Mouse (Mus musculus) lung, adult 2 months (tissue): Measurements from ENCODE around the gene 1700069L16Rik. TPM values are rescaled to one million over a fixed set of nuclear protein-coding genes. Genes with fewer than 3 reads are reported as not detected.

Source experiments
- DNase-seq: peaks from one replicate; pipeline ENCODE4 v3.0.0; 2022
- H3K4me1 ChIP-seq: fragments of 200-500 bp; 2 replicates; pipeline ENCODE4 v1.6.1; 2011; ENCODE audit warnings: low read length; ENCODE audit not compliant: control insufficient read depth, insufficient read depth
- H3K4me3 ChIP-seq: fragments of 200-500 bp; replicated peaks from 2 replicates; pipeline ENCODE3; 2011; ENCODE audit warnings: low read depth, mild to moderate bottlenecking, control low read depth, low read length; ENCODE audit errors: extremely low read depth
- CTCF ChIP-seq: fragments of 200-500 bp; IDR thresholded peaks from 2 replicates; pipeline ENCODE4 v1.5.1; 2011; ENCODE audit warnings: mild to moderate bottlenecking, low read length, control low read depth; ENCODE audit not compliant: insufficient read depth
- POLR2A ChIP-seq: fragments of 200-500 bp; IDR thresholded peaks from 2 replicates; pipeline ENCODE4 v1.6.1; 2011; ENCODE audit warnings: low read depth, mild to moderate bottlenecking, control low read depth, low read length, borderline replicate concordance; ENCODE audit errors: extremely low read depth
- WGBS: fragments of 180-500 bp; shearing (Covaris S2); methylation state at CpG from one replicate; pipeline ENCODE4 v1.1.7; 2018; 5-methylcytosine and 5-hydroxymethylcytosine counted together
- polyA plus RNA-seq: library from polyadenylated mRNA; depleted of rRNA; stranded (reverse); fragments of >200 nt; gene quantifications from 2 replicates; pipeline ENCODE4 v1.2.3, GENCODE M21; 2012

1700069L16Rik gene
- polyA plus RNA-seq, 1 experiment, result not detected

DNA sequence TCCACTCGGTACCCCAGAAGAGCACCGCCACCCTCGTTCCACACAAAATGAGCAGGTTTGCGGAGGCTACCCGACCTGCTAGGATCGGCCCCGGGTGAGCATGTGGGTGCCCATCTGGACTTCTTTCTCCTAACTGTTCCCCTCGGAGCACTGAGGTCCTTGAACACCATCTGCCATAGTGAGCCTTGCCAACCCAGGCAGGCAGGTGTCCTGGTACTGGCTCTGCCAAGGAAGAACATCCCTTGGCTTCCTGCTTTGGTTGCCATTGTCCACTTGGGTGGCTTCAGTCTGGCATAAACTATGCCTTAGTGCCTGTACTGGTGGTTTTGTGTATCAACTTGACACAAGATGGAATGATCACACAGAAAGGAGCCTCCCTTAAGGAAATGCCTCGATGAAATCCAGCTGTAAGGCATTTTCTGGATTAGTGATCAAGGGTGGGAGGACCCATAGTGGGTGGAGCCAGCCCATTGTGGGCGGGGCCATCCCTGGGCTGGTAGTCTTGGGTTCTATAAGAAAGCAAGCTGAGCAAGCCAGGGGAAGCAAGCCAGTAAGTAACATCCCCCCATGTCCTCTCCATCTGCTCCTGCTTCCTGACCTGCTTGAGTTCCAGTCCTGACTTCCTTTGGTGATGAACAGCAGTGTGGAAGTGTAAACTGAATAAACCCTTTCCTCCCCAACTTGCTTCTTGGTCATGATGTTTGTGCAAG is 45.7 kb downstream of the 1700069L16Rik start:
- DNase-seq, result no peak
- Histone ChIP-seq H3K4me3 (no peak overlapping the region), H3K4me1 (no peaks in the 10 kb centered on the region)
- 83% methylated on average over 10 of the region's 10 CpGs for WGBS
- TF ChIP-seq POLR2A (no peak), CTCF (no peak)

DNA sequence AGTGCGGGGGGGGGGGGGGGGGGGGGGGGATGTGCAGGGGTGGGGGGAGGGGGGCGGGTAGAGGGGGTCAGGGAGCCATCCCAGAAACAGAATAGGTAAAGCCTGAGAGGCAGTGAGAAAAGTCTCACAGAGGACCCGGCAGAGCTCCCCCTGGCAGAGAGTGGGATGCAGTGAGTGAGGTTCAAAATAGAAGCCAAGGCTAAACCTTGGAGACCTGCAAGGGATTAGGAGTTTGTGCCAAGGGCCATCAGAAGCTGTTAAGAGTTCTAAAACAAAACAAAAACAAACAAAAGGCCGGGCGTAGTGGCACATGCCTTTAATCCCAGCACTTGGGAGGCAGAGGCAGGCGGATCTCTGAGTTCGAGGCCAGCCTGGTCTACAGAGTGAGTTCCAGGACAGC is 47.0 kb downstream of the 1700069L16Rik start:
- TF ChIP-seq CTCF (no peak), POLR2A (no peak)
- 85% methylated on average over 5 of the region's 7 CpGs for WGBS
- DNase-seq, result no peak

DNA sequence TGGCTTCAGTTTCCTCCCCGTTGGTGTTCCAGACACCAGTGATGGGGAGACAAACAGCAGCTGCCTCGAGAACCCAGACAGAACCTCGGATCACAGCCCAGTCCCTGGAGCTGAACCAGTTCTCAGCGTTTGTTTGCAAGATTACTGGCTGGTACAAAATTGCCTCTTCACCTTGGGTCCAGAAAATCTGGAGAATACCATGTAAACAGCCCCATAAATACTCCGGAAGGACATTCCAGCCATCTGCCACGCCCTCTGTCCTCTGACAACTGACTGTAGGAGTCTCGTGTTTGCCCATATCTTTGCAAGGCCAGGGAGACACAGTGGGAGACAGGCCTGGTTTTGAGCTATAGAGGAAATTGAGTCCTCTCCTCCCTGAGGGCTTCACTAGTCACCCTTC is 49.7 kb downstream of the 1700069L16Rik start:
- TF ChIP-seq CTCF, result no peak
- TF ChIP-seq POLR2A, result no peak
- Histone ChIP-seq H3K4me1 (peaks cover 5% of the 10 kb centered on the region; the same call in 1 of the 2 replicates), H3K4me3 (no peak overlapping the region)
- 60% methylated on average over 7 of the region's 7 CpGs for WGBS
- DNase-seq, result no peak

More for the DNA sequence above, 47.0 kb downstream of the 1700069L16Rik start:
- Histone ChIP-seq H3K4me1 (peaks cover 4% of the 10 kb centered on the region; the same call in 1 of the 2 replicates), H3K4me3 (no peak overlapping the region)

DNA sequence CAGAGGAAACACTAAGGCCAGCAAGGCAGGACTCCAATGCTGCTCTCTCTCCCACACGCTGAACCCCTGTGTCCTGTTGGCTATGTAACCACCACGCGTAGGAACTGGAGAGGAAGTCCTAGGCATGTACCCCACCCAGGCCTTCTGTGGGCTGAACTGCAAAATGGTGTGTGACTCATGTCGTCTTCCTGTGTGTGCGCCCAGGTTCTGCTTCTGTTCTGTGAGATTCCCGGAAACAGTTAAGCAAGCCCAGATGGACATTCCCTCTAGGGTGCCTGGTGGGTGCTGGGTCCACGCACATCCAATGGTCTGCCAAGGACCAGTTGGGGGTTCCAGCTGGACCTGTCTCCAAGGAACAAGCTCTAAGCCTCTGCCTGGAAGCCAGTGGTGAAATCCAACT is 52.1 kb downstream of the 1700069L16Rik start:
- H3K4me1 ChIP-seq, result peaks cover 5% of the 10 kb centered on the region; the same call in 1 of the 2 replicates
- no peak for TF ChIP-seq POLR2A
- TF ChIP-seq CTCF, result no peak
- no peak for DNase-seq
- H3K4me3 ChIP-seq, result no peak overlapping the region
- WGBS, result 24% methylated on average over 7 of the region's 7 CpGs

DNA sequence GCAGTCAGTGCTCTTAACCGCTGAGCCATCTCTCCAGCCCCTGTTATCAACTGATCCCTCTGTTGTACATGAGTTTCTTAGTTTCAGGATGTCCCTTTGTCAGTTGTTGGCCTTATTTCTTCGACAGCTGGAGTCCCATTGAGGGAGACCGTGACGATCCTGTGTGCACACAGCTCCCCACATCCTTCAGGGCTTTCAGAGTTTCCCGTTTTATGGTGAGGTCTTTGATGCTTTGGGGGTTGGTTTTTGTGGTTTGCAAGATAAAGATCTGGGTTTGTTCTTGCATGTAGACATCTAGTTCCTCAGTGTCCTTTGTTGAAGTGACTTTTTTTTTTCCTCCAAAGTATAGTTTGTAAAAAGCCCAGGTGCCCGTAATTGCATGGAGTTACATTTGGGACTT is 54.0 kb downstream of the 1700069L16Rik start:
- no peak overlapping the region for H3K4me3 ChIP-seq
- no peak for DNase-seq
- 62% methylated on average over 6 of the region's 6 CpGs for WGBS
- TF ChIP-seq POLR2A, result no peak
- TF ChIP-seq CTCF, result no peak
- peaks cover 5% of the 10 kb centered on the region; the same call in 1 of the 2 replicates for H3K4me1 ChIP-seq

DNA sequence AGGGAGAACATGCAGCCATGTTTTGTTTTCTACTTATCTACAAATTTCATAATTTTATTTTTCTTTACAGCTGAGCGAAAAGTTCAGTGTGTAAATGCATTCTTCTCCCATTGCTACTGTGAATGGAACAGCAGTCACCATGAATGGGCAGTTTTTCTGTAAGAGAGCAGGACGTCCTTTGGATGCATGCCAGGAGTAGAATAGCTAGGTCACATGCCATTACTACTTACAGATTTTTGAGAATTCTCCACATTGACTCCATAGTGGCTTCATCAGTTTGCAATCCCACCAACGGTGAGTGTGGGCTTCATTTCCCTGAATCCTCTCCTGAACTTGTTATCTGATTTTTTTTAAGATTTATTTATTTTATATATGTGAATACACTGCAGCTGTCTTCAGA is 54.5 kb downstream of the 1700069L16Rik start:
- 49% methylated on average over 3 of the region's 3 CpGs for WGBS
- no peak for DNase-seq
- H3K4me1 ChIP-seq, result peaks cover 5% of the 10 kb centered on the region; the same call in 1 of the 2 replicates
- TF ChIP-seq POLR2A (no peak), CTCF (no peak)
- H3K4me3 ChIP-seq, result no peak overlapping the region

DNA sequence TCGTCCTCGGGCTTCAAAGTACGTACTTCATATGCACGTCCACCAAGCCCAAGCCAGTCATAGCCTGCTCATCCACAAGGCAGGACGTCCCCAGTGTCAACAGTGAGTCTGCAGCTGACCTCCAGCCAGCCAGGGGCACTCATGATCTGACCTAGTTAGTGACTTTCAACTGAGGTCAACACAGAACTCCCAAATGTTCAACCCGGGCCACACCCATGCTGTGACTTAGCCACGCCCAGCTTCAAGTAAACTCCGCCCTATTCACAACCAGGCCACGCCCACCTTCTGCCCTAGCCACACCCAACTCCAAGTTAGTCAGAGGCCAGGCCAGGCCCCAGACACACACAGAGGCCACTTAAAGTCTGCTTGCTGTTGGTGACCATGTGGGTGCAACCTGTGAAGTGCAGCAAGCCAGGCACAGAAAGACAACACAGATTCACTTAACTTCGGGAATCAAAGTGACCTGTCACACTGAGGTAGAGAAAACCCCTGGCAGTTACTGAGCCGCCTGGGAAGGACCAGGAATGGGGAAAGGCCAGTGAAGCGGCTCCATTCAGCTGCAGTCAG is 59.9 kb downstream of the 1700069L16Rik start:
- H3K4me1 ChIP-seq, result no peaks in the 10 kb centered on the region
- 65% methylated on average over 12 of the region's 12 CpGs for WGBS
- H3K4me3 ChIP-seq, result no peak overlapping the region
- no peak for DNase-seq
- TF ChIP-seq CTCF, result no peak
- TF ChIP-seq POLR2A, result no peak

DNA sequence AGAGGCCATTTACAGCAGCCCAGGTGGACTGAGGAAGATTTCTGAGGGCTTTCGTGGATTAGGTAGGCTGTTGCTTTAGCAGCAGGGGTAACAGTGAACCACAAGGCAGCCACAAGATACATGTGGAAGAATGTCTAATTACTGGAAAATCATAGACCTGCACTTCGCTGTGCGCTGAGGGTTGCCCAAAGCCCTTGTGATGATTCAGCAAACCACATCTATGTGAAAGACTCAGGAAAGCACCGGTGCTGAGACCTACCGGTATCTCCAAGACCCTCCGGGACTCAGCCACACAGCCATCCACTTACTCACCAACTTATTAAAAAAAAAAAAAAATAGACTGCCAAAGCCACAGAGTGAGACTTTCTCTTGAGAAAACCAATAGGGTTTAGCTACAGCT is 60.4 kb downstream of the 1700069L16Rik start:
- no peak for DNase-seq
- WGBS, result 85% methylated on average over 6 of the region's 6 CpGs
- no peak overlapping the region for H3K4me3 ChIP-seq
- H3K4me1 ChIP-seq, result no peaks in the 10 kb centered on the region
- TF ChIP-seq POLR2A (no peak), CTCF (no peak)

DNA sequence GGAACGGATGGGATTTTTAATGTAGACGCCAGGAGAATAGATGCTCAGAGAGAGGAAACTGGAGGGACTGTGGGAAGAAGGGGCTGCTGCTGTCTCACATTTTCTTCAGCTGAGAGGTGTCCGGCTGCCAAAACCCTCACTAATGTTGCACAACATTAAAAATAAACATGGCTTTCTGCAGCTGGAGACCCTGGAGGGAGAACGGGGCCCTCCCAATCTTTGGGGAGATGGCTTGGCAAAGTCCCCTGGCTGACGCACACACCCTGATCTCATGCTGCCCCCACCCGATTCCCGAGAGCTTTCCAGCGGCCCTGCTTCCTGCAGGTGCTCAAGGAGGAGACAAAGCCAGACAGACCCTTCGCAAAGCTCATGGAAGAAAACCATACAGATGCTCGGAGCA is 63.7 kb downstream of the 1700069L16Rik start:
- Histone ChIP-seq H3K4me1 (no peaks in the 10 kb centered on the region), H3K4me3 (no peak overlapping the region)
- 43% methylated on average over 10 of the region's 10 CpGs for WGBS
- no peak for DNase-seq
- TF ChIP-seq POLR2A (no peak), CTCF (no peak)

DNA sequence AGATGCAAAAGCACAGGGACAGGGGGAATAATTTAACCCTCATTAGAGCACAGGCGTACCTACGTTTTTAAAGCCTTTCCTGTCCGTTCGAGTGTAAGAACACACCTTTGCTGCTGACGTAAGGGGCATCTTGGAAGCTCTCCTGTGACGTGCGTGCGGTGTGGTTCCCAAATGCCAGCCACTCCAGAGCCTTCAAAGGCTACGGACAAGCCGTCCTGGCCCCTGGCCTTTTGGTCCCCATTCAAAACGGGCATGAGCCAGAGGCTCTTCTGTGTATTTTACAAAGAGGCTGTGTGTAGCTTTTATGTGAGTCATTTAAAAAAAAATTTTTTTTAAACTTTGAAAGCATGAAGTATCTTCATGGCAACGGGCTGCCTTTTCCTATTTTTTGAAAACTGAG is 69.8 kb downstream of the 1700069L16Rik start:
- no peak for DNase-seq
- no peak overlapping the region for H3K4me3 ChIP-seq
- H3K4me1 ChIP-seq, result no peaks in the 10 kb centered on the region
- no peak for TF ChIP-seq POLR2A
- no peak for TF ChIP-seq CTCF
- WGBS, result 71% methylated on average over 12 of the region's 12 CpGs
